Mouse (Mus musculus) heart, postnatal 0 days (tissue): Measurements from ENCODE around the gene Hnrnpab. TPM values are rescaled to one million over a fixed set of nuclear protein-coding genes. Genes with fewer than 3 reads are reported as not detected.

Source experiments
- ATAC-seq: fragments of 200-750 bp; cut with Nextera tagmentation; 2 replicates; pipeline ENCODE4 v1.8.0; 2017; ENCODE audit warnings: low read depth, moderate number of reproducible peaks, moderate library complexity; ENCODE audit not compliant: insufficient read depth
- DNase-seq: peaks from one replicate; pipeline ENCODE4 v3.0.0-alpha.2; 2016; ENCODE audit warnings: low spot score
- H3K27ac ChIP-seq: fragments of 300-500 bp; sonication (generic); 2 replicates; pipeline ENCODE4 v1.5.1; 2014; ENCODE audit warnings: low read depth, mild to moderate bottlenecking
- H3K27me3 ChIP-seq: fragments of 300-500 bp; sonication (generic); 2 replicates; pipeline ENCODE4 v1.6.1; 2014; ENCODE audit warnings: low read length, mixed read lengths; ENCODE audit not compliant: control insufficient read depth, insufficient read depth
- H3K36me3 ChIP-seq: fragments of 300-500 bp; sonication (generic); replicated peaks from 2 replicates; pipeline ENCODE4 v1.6.1; 2014; ENCODE audit warnings: low read length, mixed read lengths; ENCODE audit not compliant: control insufficient read depth, insufficient read depth
- H3K4me1 ChIP-seq: fragments of 300-500 bp; sonication (generic); 2 replicates; pipeline ENCODE4 v1.6.1; 2014; ENCODE audit warnings: antibody characterized with exemption; ENCODE audit not compliant: control insufficient read depth, insufficient read depth
- H3K4me2 ChIP-seq: fragments of 300-500 bp; sonication (generic); 2 replicates; pipeline ENCODE4 v1.6.1; 2014; ENCODE audit warnings: low read depth, mild to moderate bottlenecking, low read length, moderate library complexity
- H3K4me3 ChIP-seq: fragments of 300-500 bp; sonication (generic); 2 replicates; pipeline ENCODE4 v1.5.1; 2014; ENCODE audit warnings: low read depth, low read length
- H3K9ac ChIP-seq: fragments of 300-500 bp; sonication (generic); replicated peaks from 2 replicates; pipeline ENCODE4 v1.6.1; 2014; ENCODE audit warnings: low read depth, low read length, mixed read lengths
- H3K9me3 ChIP-seq: fragments of 300-500 bp; sonication (generic); replicated peaks from 2 replicates; pipeline ENCODE4 v1.6.1; 2016; ENCODE audit warnings: low read length; ENCODE audit not compliant: control insufficient read depth
- CTCF ChIP-seq: IDR thresholded peaks from 2 replicates; pipeline ENCODE4 v1.5.1; 2016; ENCODE audit warnings: antibody characterized with exemption, control low read depth, low read depth
- EP300 ChIP-seq: IDR thresholded peaks from 2 replicates; pipeline ENCODE4 v1.6.1; 2016; ENCODE audit warnings: antibody characterized with exemption, low read depth
- WGBS: fragments of 180-500 bp; shearing (Covaris S2); extraction: QIAGEN DNeasy Blood & Tissue Kit; methylation state at CpG from one replicate; pipeline ENCODE4 v1.1.7; 2014; 5-methylcytosine and 5-hydroxymethylcytosine counted together
- polyA plus RNA-seq: library from polyadenylated mRNA; unstranded; fragments of >200 nt; fragmentation: Nextera tagmentation; extraction: Ambion mirVana; gene quantifications from 2 replicates; pipeline ENCODE4 v1.2.1, GENCODE M21; 2015
- total RNA-seq: library from RNA; depleted of rRNA; stranded (reverse); fragments of >200 nt; gene quantifications from 2 replicates; pipeline ENCODE4 v1.2.3, GENCODE M21; 2014; ENCODE audit warnings: low replicate concordance; rRNA removed

Hnrnpab gene
- 136 and 225 TPM in 2 replicates for total RNA-seq
- 156 and 159 TPM in 2 replicates for polyA plus RNA-seq

- Histone ChIP-seq H3K27me3 (no peaks in the 10 kb centered on the region), H3K4me2 (peak within 1 kb of the TSS; percentile 80), H3K9me3 (no peaks in the 10 kb centered on the region), H3K27ac (peak within 1 kb of the TSS; percentile 99), H3K4me1 (peaks cover 12% of the 10 kb centered on the region; the same call in 1 of the 2 replicates), H3K4me3 (peak within 1 kb of the TSS; percentile 97), H3K36me3 (peaks cover 35% of the 10 kb centered on the region), H3K9ac (peak within 1 kb of the TSS; percentile 98)
- WGBS = under 1% methylated on average over 76 of the region's 91 CpGs
- peak; percentile 97 for DNase-seq
- ATAC-seq = peak; percentile 92
- TF ChIP-seq CTCF = no peak
- TF ChIP-seq EP300 = peak; percentile 83
Measured at GRCm38 (mm10) chr11:51606447-51607095, at the start of gene Hnrnpab. TSS of gene Hnrnpab (minus strand) at chr11:51606847.

DNA sequence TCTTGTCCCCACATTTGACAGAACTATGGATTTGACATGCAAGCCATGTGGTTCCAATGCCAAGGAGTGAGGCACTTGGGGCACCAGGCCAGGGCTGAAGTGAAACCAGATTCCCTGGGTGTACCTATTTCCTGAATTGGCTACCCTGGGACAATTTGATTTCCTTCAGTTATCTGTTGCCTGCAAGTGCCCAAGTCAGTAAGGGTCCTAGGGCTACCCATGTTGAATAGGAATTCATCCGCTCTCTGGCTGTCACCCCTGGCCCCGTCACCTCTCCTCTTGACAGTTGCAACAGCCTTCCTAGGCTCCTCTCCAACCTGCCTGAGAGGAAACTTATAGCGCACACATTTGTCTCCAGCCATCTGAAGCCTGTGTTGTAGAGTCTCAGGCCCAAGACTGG lies 48.2 kb upstream of the Hnrnpab start:
- no peak for TF ChIP-seq CTCF
- no peak for TF ChIP-seq EP300
- DNase-seq (no peak), ATAC-seq (no peak)
- Histone ChIP-seq H3K36me3 (no peaks in the 10 kb centered on the region), H3K4me3 (no peak overlapping the region), H3K4me1 (peaks cover 6% of the 10 kb centered on the region; the same call in 1 of the 2 replicates), H3K9me3 (no peaks in the 10 kb centered on the region), H3K4me2 (no peak overlapping the region), H3K27me3 (no peaks in the 10 kb centered on the region), H3K9ac (no peak overlapping the region), H3K27ac (no peak overlapping the region)
- 89% methylated on average over 3 of the region's 3 CpGs for WGBS

- no peak overlapping the region for H3K4me3 ChIP-seq
- H3K4me1 ChIP-seq = peaks cover 13% of the 10 kb centered on the region
- H3K27ac ChIP-seq = no peak overlapping the region
- no peaks in the 10 kb centered on the region for H3K36me3 ChIP-seq
- no peak overlapping the region for H3K4me2 ChIP-seq
- no peaks in the 10 kb centered on the region for H3K27me3 ChIP-seq
- 79% methylated on average over 6 of the region's 6 CpGs for WGBS
- TF ChIP-seq CTCF (no peak), EP300 (no peak)
- H3K9me3 ChIP-seq = no peaks in the 10 kb centered on the region
- H3K9ac ChIP-seq = no peak overlapping the region
- ATAC-seq (no peak), DNase-seq (no peak)
Measured at GRCm38 (mm10) chr11:51653736-51654135, 47.1 kb upstream of the Hnrnpab start.

- WGBS = 88% methylated on average over 4 of the region's 4 CpGs
- no peak for DNase-seq
- ATAC-seq = no peak
Measured at GRCm38 (mm10) chr11:51652889-51653418, 46.3 kb upstream of the Hnrnpab start.

GRCm38 (mm10) chr11:51650691-51651515 lies 44.3 kb upstream of the Hnrnpab start, which contains the start of the genes N4bp3 and D930048N14Rik:
TSS of gene N4bp3 (minus strand) at chr11:51650842.
TSS of gene D930048N14Rik (plus strand) at chr11:51650954.
- peak within 1 kb of the TSS; percentile 90 for H3K27ac ChIP-seq
- DNase-seq (peak; percentile 39), ATAC-seq (peak; percentile 62)
- H3K4me2 ChIP-seq = peak within 1 kb of the TSS; percentile 88
- 1% methylated on average over 63 of the region's 70 CpGs for WGBS
- no peak for TF ChIP-seq CTCF
- no peak for TF ChIP-seq EP300
- H3K36me3 ChIP-seq = no peaks in the 10 kb centered on the region
- peak within 1 kb of the TSS; percentile 79 for H3K9ac ChIP-seq
- no peaks in the 10 kb centered on the region for H3K27me3 ChIP-seq
- H3K4me1 ChIP-seq = peaks cover 24% of the 10 kb centered on the region
- H3K4me3 ChIP-seq = peak within 1 kb of the TSS; percentile 71
- H3K9me3 ChIP-seq = no peaks in the 10 kb centered on the region

More at GRCm38 (mm10) chr11:51652889-51653418, 46.3 kb upstream of the Hnrnpab start:
- TF ChIP-seq CTCF (no peak), EP300 (no peak)
- Histone ChIP-seq H3K27ac (no peak overlapping the region), H3K9ac (no peak overlapping the region), H3K4me1 (peaks cover 18% of the 10 kb centered on the region), H3K9me3 (no peaks in the 10 kb centered on the region), H3K36me3 (no peaks in the 10 kb centered on the region), H3K4me2 (no peak overlapping the region), H3K4me3 (no peak overlapping the region), H3K27me3 (no peaks in the 10 kb centered on the region)
